Mouse (Mus musculus) hindbrain, embryonic 10.5 days (tissue): ENCODE measurements around the gene Tnfrsf4. TPM values are rescaled to one million over a fixed set of nuclear protein-coding genes. Genes with fewer than 3 reads are reported as not detected.

Experiments
- DNase-seq: peaks from one replicate; pipeline ENCODE4 v3.0.0-alpha.2; 2017; ENCODE audit warnings: low spot score
- H3K27ac ChIP-seq: fragments of 300-500 bp; sonication (generic); 2 replicates; pipeline ENCODE4 v1.5.1; 2016; ENCODE audit warnings: mild to moderate bottlenecking, moderate library complexity
- H3K27me3 ChIP-seq: fragments of 300-500 bp; sonication (generic); 2 replicates; pipeline ENCODE4 v1.6.1; 2016; ENCODE audit warnings: mild to moderate bottlenecking; ENCODE audit not compliant: poor library complexity, insufficient read depth, severe bottlenecking
- H3K36me3 ChIP-seq: fragments of 300-500 bp; sonication (generic); 2 replicates; pipeline ENCODE4 v1.6.1; 2016; ENCODE audit warnings: mild to moderate bottlenecking, moderate library complexity
- H3K4me1 ChIP-seq: fragments of 300-500 bp; sonication (generic); replicated peaks from 2 replicates; pipeline ENCODE4 v1.6.1; 2016; ENCODE audit warnings: mild to moderate bottlenecking
- H3K4me3 ChIP-seq: fragments of 300-500 bp; sonication (generic); 2 replicates; pipeline ENCODE4 v1.5.1; 2016; ENCODE audit warnings: mild to moderate bottlenecking, moderate library complexity
- H3K9me3 ChIP-seq: fragments of 300-500 bp; sonication (generic); 2 replicates; pipeline ENCODE4 v1.6.1; 2016; ENCODE audit warnings: mild to moderate bottlenecking, moderate library complexity
- WGBS: fragments of 180-500 bp; shearing (Covaris S2); methylation state at CpG from one replicate; pipeline ENCODE4 v1.1.7; 2016; 5-methylcytosine and 5-hydroxymethylcytosine counted together
- polyA plus RNA-seq: library from polyadenylated mRNA; unstranded; fragments of >200 nt; fragmentation: Nextera tagmentation; extraction: Ambion mirVana; gene quantifications from 2 replicates; pipeline ENCODE4 v1.2.1, GENCODE M21; 2016

Tnfrsf4 gene
- polyA plus RNA-seq: 0.30 and 1.3 TPM in 2 replicates

DNA sequence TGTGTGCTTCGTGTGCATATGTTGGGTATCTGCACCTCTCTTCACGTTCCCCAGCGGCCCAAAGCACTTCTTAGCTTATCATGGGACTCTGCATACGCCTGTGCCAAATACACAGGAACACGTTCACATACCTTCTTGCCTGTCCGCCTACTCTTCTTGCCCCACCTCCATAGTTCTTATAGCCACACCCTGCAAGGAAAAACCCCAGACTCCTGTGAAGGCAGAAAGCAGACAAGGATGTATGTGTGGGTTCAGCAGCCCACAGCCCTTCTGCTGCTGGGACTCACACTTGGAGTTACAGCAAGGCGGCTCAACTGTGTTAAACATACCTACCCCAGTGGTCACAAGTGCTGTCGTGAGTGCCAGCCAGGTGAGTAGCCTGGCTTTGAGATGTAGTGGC, at the start of gene Tnfrsf4:
Gene Tnfrsf4 (plus strand): TSS at position 207 of the 400 bp plus-strand sequence.
- Histone ChIP-seq H3K27me3 (no peaks in the 10 kb centered on the region), H3K4me1 (no peaks in the 10 kb centered on the region), H3K9me3 (no peaks in the 10 kb centered on the region), H3K36me3 (peaks cover 81% of the 10 kb centered on the region), H3K27ac (no peak within 1 kb of the TSS), H3K4me3 (no peak within 1 kb of the TSS)
- WGBS: 86% methylated on average over 8 of the region's 8 CpGs
- no peak for DNase-seq

DNA sequence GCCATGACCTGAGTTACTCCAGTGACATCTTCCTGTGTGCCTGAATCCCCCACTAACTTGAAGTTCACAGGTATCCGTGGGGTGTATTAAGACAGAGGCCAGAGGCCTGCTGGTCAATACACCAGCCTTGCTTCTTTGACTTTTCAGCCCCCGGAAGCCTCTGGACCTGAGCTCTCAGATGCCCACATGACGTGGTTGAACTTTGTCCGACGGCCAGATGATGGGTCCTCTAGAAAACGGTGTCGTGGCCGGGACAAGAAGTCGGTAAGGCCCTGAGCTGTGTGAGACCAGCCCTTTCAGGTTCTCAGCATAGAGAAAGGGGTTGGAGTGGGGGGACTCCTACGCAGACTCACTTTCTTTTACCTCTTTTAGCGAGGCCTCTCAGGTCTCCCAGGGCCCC, 49.2 kb upstream of the Tnfrsf4 start:
- 88% methylated on average over 11 of the region's 11 CpGs for WGBS

DNA sequence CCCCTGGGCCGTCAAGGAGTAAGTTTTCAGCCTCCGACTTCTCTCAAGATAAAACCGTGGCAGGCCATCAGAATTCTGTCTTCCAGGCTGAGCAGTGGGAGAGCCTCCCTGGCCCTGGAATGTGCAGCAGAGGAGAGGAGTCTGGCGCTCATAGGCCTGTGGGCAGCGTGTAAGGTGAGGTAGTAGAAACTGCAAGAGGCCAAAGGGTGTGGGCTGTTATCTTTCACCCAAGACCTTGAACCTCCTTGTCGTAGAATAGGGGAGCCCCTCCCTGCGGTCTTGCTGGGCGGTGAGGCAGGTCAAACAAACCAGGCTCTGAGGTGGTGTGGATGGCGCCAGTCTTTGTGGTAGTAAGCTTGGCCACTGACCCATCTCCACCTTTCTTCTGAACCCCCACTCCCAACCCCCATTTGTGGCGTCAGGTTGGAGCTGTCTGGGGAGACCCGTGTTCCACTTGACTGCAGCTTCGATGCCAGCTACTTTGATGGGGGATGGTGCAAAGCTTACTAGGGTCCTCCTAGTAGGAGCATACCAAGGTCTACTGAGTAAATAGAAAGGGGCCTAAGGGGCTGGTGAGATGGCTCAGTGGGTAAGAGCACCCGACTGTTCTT, 44.5 kb upstream of the Tnfrsf4 start:
- Histone ChIP-seq H3K27ac (no peak overlapping the region; the same call in 1 of the 2 replicates), H3K4me3 (no peak overlapping the region), H3K36me3 (peaks cover 26% of the 10 kb centered on the region), H3K27me3 (no peaks in the 10 kb centered on the region), H3K4me1 (peaks cover 15% of the 10 kb centered on the region), H3K9me3 (no peaks in the 10 kb centered on the region)
- no peak for DNase-seq
- 86% methylated on average over 13 of the region's 13 CpGs for WGBS

More for the DNA sequence above, 49.2 kb upstream of the Tnfrsf4 start:
- Histone ChIP-seq H3K27me3 (no peaks in the 10 kb centered on the region), H3K4me3 (no peak overlapping the region), H3K36me3 (peaks cover 41% of the 10 kb centered on the region), H3K9me3 (no peaks in the 10 kb centered on the region), H3K4me1 (peaks cover 26% of the 10 kb centered on the region), H3K27ac (no peak overlapping the region)
- no peak for DNase-seq

DNA sequence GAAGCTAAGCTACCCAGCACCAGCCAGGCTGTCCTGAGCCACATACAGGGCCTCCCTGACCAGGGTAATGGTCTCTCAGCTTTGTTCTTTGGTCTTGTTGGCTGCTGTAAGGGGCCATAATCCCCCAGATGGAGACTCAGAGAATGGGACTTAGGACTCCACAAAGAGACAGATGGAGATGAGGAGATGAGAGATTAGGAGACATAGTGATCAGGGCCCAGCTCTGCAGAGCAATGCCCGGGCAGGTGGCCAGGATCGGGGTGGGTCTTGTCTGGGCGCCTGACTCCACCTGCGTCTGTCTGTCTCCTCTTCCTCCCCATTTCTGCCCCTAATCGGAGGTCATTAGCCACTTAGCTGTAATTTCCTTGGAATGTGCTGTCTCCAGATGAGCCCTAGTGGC, 43.4 kb upstream of the Tnfrsf4 start:
- peaks cover 15% of the 10 kb centered on the region for H3K4me1 ChIP-seq
- 89% methylated on average over 5 of the region's 5 CpGs for WGBS
- DNase-seq: no peak

DNA sequence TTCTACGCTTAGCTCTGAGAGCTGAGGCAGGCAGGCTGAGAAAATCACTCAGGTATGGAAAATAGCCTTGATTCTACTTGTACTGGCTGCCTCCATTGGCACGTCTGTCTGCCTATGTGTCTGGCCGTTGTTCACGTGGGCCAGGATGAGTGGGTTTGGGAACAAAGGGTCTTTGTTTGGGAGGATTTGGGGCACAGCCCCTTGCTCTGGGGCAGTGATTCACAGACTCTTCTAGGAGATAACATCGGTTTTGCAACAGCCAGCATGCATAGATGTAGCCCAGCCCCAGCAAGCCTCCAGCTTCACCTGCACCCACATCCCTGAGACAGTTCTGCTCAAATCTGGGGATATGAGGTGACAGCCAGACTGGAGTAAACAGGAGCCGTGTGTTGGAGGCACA, 41.0 kb upstream of the Tnfrsf4 start:
- Histone ChIP-seq H3K4me3 (no peak overlapping the region), H3K27ac (peak overlapping the region; percentile 67), H3K4me1 (peaks cover 15% of the 10 kb centered on the region), H3K36me3 (no peaks in the 10 kb centered on the region), H3K27me3 (no peaks in the 10 kb centered on the region), H3K9me3 (peaks cover 8% of the 10 kb centered on the region)
- 59% methylated on average over 6 of the region's 6 CpGs for WGBS
- no peak for DNase-seq

More for the DNA sequence above, 43.4 kb upstream of the Tnfrsf4 start:
- H3K9me3 ChIP-seq: no peaks in the 10 kb centered on the region
- H3K27me3 ChIP-seq: no peaks in the 10 kb centered on the region
- no peak overlapping the region; the same call in 1 of the 2 replicates for H3K27ac ChIP-seq
- peaks cover 14% of the 10 kb centered on the region for H3K36me3 ChIP-seq
- H3K4me3 ChIP-seq: no peak overlapping the region

DNA sequence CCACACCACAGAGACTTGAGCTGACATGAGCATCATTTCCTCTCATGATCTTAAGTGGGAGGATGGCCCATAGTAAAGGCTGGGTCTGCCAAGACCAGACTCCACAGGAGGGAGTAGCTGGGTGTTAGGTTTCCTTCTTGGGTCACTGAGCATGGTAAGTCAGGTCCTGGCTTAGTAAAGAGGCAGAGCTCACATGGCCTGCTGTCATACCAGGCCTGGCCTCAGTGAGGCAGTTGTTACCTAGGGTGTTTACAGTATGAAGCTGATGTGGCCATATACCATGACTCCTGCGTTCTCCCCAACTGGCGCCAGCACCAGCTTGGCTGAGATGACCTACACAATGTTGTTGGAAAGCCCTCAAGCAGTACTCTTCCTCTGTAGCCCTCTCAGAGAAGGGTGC, 40.4 kb upstream of the Tnfrsf4 start:
- Histone ChIP-seq H3K36me3 (no peaks in the 10 kb centered on the region), H3K27ac (peak overlapping the region; percentile 67), H3K9me3 (peaks cover 8% of the 10 kb centered on the region), H3K4me1 (peaks cover 15% of the 10 kb centered on the region), H3K4me3 (no peak overlapping the region), H3K27me3 (no peaks in the 10 kb centered on the region)
- WGBS: 79% methylated on average over 2 of the region's 2 CpGs
- DNase-seq: no peak

DNA sequence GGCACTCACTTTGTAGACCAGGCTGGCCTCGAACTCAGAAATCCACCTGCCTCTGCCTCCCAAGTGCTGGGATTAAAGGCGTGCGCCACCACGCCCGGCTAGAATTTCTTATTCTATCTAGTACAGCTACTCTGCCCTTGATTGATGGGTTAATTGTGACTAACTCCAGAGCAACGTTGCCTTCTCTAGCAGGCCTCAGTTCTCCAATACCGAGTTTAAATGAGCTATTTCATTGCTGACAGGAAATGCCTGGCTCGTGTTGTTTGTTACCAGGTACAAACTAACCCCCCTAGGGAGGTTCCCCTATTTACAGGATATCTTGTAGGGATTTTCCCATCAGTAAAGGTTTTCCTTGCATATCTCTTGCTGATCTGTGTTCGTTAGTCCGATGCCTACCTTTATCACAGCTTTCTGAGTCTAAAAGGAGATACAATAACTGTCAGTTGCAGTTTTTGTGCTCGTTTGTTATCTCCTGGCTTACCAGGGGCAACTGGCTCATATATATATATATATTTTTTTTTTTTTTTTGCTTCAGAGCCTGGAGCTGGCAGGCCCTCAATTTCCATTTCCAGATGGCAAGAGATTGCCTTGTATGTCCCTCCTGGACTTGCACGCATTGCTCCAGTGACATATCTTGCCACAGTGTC, 32.1 kb upstream of the Tnfrsf4 start:
- no peaks in the 10 kb centered on the region for H3K27me3 ChIP-seq
- H3K36me3 ChIP-seq: no peaks in the 10 kb centered on the region
- WGBS: 81% methylated on average over 12 of the region's 12 CpGs
- DNase-seq: no peak
- peaks cover 11% of the 10 kb centered on the region for H3K9me3 ChIP-seq
- peaks cover 9% of the 10 kb centered on the region for H3K4me1 ChIP-seq
- no peak overlapping the region for H3K4me3 ChIP-seq
- H3K27ac ChIP-seq: no peak overlapping the region

DNA sequence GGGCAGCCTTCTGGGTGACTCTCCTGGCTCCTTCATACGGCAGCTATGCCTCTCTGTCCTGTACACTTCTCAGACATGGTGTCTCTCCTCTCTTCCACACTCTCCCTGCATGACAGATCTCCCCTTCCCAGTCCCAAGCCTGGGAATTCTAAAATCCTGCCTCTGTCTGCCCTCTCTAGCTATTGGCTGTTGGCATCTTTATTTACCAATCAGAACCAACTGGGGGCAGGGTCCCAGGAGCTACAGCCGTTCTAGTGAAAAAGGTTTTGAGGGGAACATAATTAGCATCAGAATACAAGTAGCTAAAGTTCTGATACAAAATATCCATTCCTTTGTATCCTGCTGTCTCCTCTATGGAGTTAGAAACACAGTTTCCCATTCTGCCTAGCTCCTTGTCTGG, 29.9 kb upstream of the Tnfrsf4 start:
- H3K27ac ChIP-seq: no peak overlapping the region
- no peak overlapping the region for H3K4me3 ChIP-seq
- H3K4me1 ChIP-seq: peaks cover 9% of the 10 kb centered on the region
- 17% methylated on average over 2 of the region's 2 CpGs for WGBS
- no peak for DNase-seq
- no peaks in the 10 kb centered on the region for H3K27me3 ChIP-seq
- H3K9me3 ChIP-seq: no peaks in the 10 kb centered on the region
- no peaks in the 10 kb centered on the region; the same call in 1 of the 2 replicates for H3K36me3 ChIP-seq

DNA sequence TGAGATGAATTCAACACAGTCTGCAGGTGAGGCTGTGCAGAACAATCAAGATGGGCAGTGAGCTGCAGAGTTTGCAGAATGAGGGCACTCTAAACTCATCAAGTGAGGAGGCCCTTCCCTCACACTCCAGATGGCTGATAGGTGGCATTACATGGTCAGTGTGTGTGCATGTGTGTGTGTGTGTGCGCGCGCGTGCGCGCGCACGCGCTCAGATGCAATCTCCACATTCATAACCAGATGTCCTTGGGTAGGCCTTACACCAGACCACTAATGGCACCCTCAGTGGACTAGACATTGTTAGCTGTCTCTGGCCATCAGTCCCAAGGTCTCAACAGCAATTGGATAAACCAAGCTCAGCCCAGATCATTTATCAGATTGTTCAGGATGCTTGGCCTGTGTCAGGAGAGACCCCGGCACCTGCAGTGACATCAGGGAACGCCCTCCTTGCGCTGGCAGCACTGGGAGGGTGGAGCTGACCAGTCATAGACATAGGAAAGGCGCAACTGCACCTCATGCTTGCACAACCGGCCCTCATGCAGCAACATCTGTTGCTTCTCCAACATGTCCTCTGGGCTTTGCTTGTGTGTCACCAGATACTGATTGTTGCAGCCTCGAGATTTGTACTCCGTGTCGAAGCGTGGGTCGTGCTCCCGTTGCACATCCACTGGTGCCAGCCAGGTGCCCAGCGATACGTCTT, 22.3 kb upstream of the Tnfrsf4 start:
- H3K36me3 ChIP-seq: peaks cover 25% of the 10 kb centered on the region
- H3K4me1 ChIP-seq: peaks cover 36% of the 10 kb centered on the region
- WGBS: 85% methylated on average over 22 of the region's 22 CpGs
- H3K4me3 ChIP-seq: peak overlapping the region; percentile 91
- H3K27me3 ChIP-seq: no peaks in the 10 kb centered on the region
- H3K9me3 ChIP-seq: no peaks in the 10 kb centered on the region
- peak; percentile 10 for DNase-seq
- H3K27ac ChIP-seq: peak overlapping the region; percentile 97

DNA sequence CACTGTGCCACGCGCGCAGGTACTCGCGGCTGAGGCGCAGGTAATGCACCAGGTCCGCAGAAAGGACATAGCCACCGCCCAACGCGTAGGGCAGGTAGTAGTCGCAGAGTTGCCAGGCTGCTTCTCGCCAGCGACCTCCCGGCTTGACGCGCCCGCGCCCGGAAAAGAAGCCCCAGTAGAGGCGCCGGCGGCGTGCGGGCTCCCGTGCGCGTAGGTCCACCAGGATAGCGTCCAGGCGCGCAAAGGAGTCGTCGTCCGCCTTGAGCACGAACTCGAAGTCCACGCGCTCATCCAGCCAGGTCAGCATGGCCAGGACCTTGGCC, 21.8 kb upstream of the Tnfrsf4 start:
- no peaks in the 10 kb centered on the region for H3K9me3 ChIP-seq
- 26% methylated on average over 37 of the region's 37 CpGs for WGBS

DNA sequence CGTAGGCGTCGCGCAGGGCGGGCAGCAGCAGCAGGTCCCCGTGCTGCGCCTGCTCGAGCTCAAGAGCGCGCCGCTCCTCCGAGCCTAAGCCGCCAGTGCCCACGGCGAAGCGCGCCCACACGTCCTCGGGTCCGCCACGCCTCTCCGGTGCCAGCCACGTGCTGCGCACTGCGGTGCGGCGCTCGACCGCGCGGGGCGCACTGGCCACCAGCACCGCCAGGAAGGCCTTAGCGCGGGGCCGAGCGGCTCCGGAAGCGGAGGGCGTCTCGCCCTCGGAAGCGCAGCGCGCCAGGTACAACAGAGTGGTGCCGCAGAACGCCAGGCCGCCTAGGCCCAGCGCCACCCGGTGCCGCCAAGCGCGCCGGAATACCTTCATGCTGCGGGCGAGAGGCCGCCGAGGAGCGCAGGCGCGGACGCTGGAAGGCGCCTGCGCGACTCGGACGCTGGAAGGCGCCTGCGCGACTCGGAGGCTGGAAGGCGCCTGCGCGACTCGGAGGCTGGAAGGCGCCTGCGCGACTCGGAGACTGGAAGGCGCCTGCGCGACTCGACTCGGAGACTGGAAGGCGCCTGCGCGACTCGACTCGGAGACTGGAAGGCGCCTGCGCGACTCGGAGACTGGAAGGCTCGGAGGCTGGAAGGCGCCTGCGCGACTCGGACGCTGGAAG, 21.3 kb upstream of the Tnfrsf4 start, which contains the start of the genes B3galt6 and Sdf4:
Gene B3galt6 (minus strand): TSS at position 409 of the 665 bp plus-strand sequence.
Gene Sdf4 (plus strand): TSS at position 632 of the 665 bp plus-strand sequence.
- Histone ChIP-seq H3K9me3 (no peaks in the 10 kb centered on the region), H3K4me3 (peak within 1 kb of the TSS; percentile 91), H3K36me3 (peaks cover 35% of the 10 kb centered on the region), H3K4me1 (peaks cover 36% of the 10 kb centered on the region), H3K27me3 (no peaks in the 10 kb centered on the region), H3K27ac (peak within 1 kb of the TSS; percentile 97)
- DNase-seq: peak; percentile 87
- WGBS: under 1% methylated on average over 99 of the region's 99 CpGs

More for the DNA sequence above, 21.8 kb upstream of the Tnfrsf4 start:
- no peak for DNase-seq
- peak overlapping the region; percentile 97 for H3K27ac ChIP-seq
- H3K27me3 ChIP-seq: no peaks in the 10 kb centered on the region
- H3K4me1 ChIP-seq: peaks cover 36% of the 10 kb centered on the region
- peak overlapping the region; percentile 91 for H3K4me3 ChIP-seq
- H3K36me3 ChIP-seq: peaks cover 30% of the 10 kb centered on the region

DNA sequence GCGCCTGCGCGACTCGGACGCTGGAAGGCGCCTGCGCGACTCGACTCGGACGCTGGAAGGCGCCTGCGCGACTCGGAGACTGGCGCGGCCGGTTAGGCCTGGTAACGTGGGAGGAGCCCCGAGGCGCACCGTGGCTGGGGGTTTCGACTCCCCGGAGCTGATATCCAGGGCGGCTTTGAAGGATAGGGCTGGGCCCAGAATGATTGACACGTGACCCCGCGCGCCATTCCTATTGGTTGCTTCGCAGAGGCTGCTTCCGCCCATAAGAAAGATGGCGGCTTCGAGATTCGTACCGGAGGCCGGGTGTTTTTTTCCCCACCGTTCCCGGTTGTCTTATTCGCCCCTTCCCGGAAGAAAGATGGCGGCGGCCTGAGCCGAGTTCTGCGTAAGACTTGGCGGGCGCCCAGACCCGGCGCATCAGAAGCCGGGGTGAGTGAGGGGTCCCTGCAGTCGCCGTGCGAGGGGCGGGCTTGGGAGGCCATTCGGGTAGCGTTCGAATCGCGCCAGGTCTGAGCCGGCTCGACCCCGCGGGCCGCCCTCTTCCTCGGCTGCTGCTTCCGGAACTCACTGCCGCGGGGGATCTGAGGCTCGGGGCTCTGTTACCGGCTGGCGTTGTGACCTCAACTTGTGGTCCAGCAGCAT, 20.6 kb upstream of the Tnfrsf4 start:
- no peaks in the 10 kb centered on the region for H3K27me3 ChIP-seq
- peaks cover 41% of the 10 kb centered on the region for H3K36me3 ChIP-seq
- peaks cover 36% of the 10 kb centered on the region for H3K4me1 ChIP-seq
- peak overlapping the region; percentile 91 for H3K4me3 ChIP-seq
- WGBS: under 1% methylated on average over 70 of the region's 70 CpGs
- H3K27ac ChIP-seq: peak overlapping the region; percentile 97
- DNase-seq: peak; percentile 96
- H3K9me3 ChIP-seq: no peaks in the 10 kb centered on the region
